Comparison of ENCODE assay signal across 9 mouse cellular contexts in genomic region chr11:46308271-46308974, GRCm38 (mm10). TPM values are rescaled to one million over a fixed set of nuclear protein-coding genes. Genes with fewer than 3 reads are reported as not detected.
DNase-seq lines count a peak whose midpoint lies in the region; ATAC-seq and TF ChIP-seq lines count a peak whose summit lies in the region.
"Had no signal": no experiment of that assay in that cellular context is flagged by ENCODE, and none has a peak within 500 bp of the region (broad histone marks: within the 10 kb centered on the region; RNA-seq: fewer than 3 reads in every experiment).

No protein-coding gene starts in this region.

- DNase-seq in left cerebral cortex, adult 2 months (ENCODE audit: extremely low spot score in 1 of 2, low spot score in 2 of 2), result no peak
- DNase-seq in left cerebral cortex, postnatal 14 days (ENCODE audit: low spot score in 2 of 2), result no peak
- DNase-seq in forebrain, embryonic 14.5 days (ENCODE audit: low spot score), result no peak
- DNase-seq in naive thymus-derived CD4-positive, alpha-beta T cell, adult 2 months (ENCODE audit: low read depth), result peak; percentile 81
- DNase-seq in testis, postnatal 10 days (ENCODE audit: low spot score), result no peak
- no peak for DNase-seq in heart, adult 8-10 months (ENCODE audit: low spot score)
- no peak for DNase-seq in heart, embryonic 10.5 days (ENCODE audit: low spot score)

- no peaks in the 10 kb centered on the region for H3K27me3 ChIP-seq in forebrain, embryonic 14.5 days (replicated peaks; ENCODE audit: control insufficient read depth, insufficient read depth, low read length)
- H3K27me3 ChIP-seq in heart, embryonic 10.5 days (ENCODE audit: insufficient read depth, poor library complexity, severe bottlenecking), result peaks cover 21% of the 10 kb centered on the region

- no peak overlapping the region for H3K9ac ChIP-seq in forebrain, embryonic 14.5 days (ENCODE audit: low read length)
- H3K9ac ChIP-seq: heart, embryonic 12.5 days had no signal

- H3K4me2 ChIP-seq in forebrain, embryonic 14.5 days (ENCODE audit: low read length), result peak overlapping the region; percentile 91
- H3K4me2 ChIP-seq: heart, embryonic 12.5 days had no signal

- no peak for TF ChIP-seq CTCF in left cerebral cortex, adult 2 months (IDR thresholded peaks at IDR 0.05)

- H3K36me3 ChIP-seq in forebrain, embryonic 14.5 days (ENCODE audit: control insufficient read depth, insufficient read depth, low read length), result 0 out of 2 replicates have a peak, but pooled peaks cover 4% of the 10 kb centered on the region
- H3K36me3 ChIP-seq in heart, embryonic 10.5 days, result no peaks in the 10 kb centered on the region
- H3K36me3 ChIP-seq: heart, embryonic 12.5 days had no signal

- peak; percentile 34 for ATAC-seq in activated CD4-positive, CD25-positive, alpha-beta regulatory T cell, adult 4 months
- no peak for ATAC-seq in forebrain, embryonic 14.5 days

- peak overlapping the region; percentile 74 for H3K27ac ChIP-seq in left cerebral cortex, adult 2 months
- 0 out of 2 replicates have a peak overlapping the region, but pooled peaks have one; percentile 0 for H3K27ac ChIP-seq in forebrain, embryonic 14.5 days (ENCODE audit: low read depth, low read length)
- H3K27ac ChIP-seq in heart, embryonic 10.5 days, result no peak overlapping the region

- 91% methylated on average over 11 of the region's 11 CpGs for WGBS in forebrain, embryonic 14.5 days
- WGBS in heart, embryonic 10.5 days, result 81% methylated on average over 11 of the region's 11 CpGs

- H3K4me3 ChIP-seq in left cerebral cortex, adult 2 months, result peak overlapping the region; percentile 79
- no peak overlapping the region for H3K4me3 ChIP-seq in forebrain, embryonic 14.5 days (ENCODE audit: low read depth, low read length)
- H3K4me3 ChIP-seq in heart, embryonic 10.5 days, result no peak overlapping the region
- H3K4me3 ChIP-seq: heart, embryonic 12.5 days had no signal

- H3K4me1 ChIP-seq in forebrain, embryonic 14.5 days (ENCODE audit: control insufficient read depth, insufficient read depth, low read length), result peaks cover 26% of the 10 kb centered on the region
- peaks cover 16% of the 10 kb centered on the region for H3K4me1 ChIP-seq in heart, embryonic 10.5 days

- H3K9me3 ChIP-seq in forebrain, embryonic 14.5 days (replicated peaks; ENCODE audit: control insufficient read depth, low read length), result no peaks in the 10 kb centered on the region; the same call in 1 of the 2 replicates
- H3K9me3 ChIP-seq in heart, embryonic 10.5 days, result no peaks in the 10 kb centered on the region
- H3K9me3 ChIP-seq: heart, embryonic 12.5 days had no signal

- intact Hi-C loops in left cerebral cortex, adult 2 months (cut with DNase I), result no loop called here
- intact Hi-C loops in left cerebral cortex, postnatal 14 days (cut with DNase I), result no loop called here

RNA-seq across cellular contexts. Expression of gene Cyfip2, which starts 4.2 kb away (rescaled TPM):
- 100 to 1,000 TPM; 606 to 614 TPM for total RNA-seq in left cerebral cortex, adult 2 months (2021)
- 100 to 1,000 TPM; 378 to 408 TPM for total RNA-seq in left cerebral cortex, postnatal 14 days (2021)
- polyA plus RNA-seq in activated CD4-positive, CD25-positive, alpha-beta regulatory T cell, adult 4 months (2017; shearing (Covaris generic)), result 10 to 100 TPM; 66.7 to 74.4 TPM
- 57.8 and 78.9 TPM in 2 replicates for polyA plus RNA-seq in forebrain, embryonic 14.5 days (2014; fragmentation: Nextera tagmentation; extraction: Ambion mirVana)
- 10 to 100 TPM; 63.9 to 70.3 (median 66.7) TPM for total RNA-seq in heart, adult 8-10 months (2022)
- polyA plus RNA-seq in heart, embryonic 10.5 days (2016; fragmentation: Nextera tagmentation; extraction: Ambion mirVana), result 4.7 and 7.3 TPM in 2 replicates

Comparison
In these comparisons a context has a peak if more than half of its experiments do, and no peak if none do; other contexts are left out.
1. RNA of gene Cyfip2, which starts 4.2 kb away (total RNA-seq): 606 to 614 TPM in left cerebral cortex, adult 2 months and 378 to 408 TPM in left cerebral cortex, postnatal 14 days; 63.9 to 70.3 TPM in heart, adult 8-10 months; every median in the first group is over 4 times any median in the second.